Mouse (Mus musculus) NIH3T3 (cell line): ENCODE results near the gene Rpl19.

Experiments used
- DNase-seq: peaks from one replicate; pipeline ENCODE4 v3.0.0-alpha.2; 2012; ENCODE audit warnings: low read depth

The Rpl19 gene

DNA sequence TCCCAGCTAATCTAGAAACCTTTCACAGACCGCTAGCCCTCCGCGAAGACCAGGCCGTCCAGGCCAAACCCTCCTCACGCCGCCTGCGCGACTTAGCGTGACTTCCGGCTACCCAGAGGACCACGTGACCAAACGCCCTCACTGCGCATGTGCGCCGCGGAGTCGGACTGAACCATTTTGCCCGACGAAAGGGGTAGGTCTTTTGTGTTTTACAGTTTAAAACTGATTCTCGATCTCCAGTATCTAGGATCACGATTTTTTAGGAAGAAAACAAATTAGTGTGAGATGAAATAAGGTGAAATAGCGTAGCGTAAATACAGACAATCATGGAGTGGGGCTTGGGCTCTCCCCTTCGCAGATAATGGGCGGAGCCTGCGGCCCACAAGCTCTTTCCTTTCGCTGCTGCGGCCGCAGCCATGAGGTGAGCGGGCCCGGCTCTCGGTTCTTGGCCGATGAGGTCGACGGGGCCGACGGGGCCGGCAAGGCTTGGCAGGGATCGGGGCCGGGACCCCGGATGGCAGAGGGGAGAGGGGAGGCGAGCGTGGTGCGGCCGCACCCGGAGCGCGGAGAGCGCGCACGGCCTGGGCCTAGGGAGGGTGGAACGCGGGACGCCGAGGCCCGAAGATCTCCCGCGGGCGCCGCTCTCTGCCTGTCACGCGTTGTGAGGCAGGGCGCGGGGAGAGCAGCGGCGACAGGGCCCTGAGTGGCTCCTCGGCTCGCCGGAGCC is at the start of gene Rpl19:
TSS of gene Rpl19 (plus strand) at position 141 of the 727 bp plus-strand sequence.
- DNase-seq: peak; percentile 96

DNA sequence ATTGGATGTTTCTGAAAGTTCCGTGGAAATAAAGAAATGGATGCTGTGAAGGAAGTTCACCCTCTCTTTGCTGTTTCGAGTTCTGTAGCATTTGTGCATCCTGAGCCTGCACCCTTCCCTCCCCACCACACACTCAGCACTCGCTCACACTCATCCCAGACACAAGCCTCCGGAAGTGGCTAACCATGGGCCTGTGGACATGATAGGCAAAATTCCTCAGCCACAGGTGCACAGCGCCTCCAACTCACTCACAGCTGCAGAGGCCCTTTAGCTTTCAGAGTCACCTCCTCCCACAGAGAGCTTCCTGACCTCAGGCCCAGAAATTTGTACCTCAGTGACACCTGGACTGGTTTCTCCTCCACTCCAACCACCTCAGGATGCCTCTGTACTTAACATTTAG is 48.7 kb upstream of the Rpl19 start:
- DNase-seq: no peak

DNA sequence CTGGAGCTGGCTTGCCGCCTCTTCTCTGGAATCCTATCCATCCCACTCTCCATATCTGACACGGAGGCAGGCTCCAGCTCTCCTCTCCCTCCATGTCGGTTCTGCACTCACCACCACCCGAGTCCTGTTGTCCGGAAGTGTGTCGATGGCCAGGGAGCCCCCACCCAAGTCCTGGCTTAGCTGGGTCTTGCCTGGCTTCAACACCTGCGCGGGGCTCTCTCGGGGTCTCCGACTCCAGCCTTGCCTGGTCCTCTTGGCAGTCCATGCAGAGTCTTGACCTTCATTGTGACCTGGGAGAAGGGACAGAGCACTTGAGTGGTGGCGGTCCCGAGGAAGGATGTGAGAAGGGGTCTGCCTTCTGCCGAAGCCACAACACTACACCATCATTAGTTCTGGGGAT is 48.1 kb upstream of the Rpl19 start:
- no peak for DNase-seq

DNA sequence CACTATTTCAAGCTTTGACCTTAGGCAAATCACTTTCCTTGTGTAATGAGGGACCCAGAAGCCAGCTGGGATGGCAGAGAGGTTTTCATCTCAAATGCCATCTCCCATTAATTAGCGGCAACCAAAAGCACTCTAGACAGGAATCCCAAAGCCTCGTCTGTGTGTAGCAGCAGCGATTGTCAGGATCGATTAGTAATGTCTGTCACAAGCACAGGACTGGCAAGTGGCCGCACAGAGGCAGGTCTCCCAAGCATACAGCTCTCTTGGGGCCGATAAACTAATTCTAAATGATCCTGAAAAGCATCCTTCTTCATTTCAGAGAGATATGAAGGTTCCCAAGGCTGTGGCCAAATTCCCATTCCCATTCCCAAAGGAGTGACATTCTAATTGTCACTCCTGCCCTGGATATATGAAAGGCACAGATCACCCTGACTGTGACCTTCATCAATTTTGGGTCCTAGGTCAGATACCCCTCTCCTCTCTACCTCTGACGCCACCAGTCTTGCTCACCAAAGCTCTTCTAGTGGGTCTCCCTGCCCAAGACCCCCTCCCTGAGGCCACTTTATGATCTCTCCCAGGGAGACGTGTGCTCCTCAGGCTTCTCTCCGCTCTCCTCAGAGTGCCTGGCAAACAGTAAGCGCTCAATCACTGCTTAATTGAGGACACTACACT is 46.5 kb upstream of the Rpl19 start:
- DNase-seq: no peak

DNA sequence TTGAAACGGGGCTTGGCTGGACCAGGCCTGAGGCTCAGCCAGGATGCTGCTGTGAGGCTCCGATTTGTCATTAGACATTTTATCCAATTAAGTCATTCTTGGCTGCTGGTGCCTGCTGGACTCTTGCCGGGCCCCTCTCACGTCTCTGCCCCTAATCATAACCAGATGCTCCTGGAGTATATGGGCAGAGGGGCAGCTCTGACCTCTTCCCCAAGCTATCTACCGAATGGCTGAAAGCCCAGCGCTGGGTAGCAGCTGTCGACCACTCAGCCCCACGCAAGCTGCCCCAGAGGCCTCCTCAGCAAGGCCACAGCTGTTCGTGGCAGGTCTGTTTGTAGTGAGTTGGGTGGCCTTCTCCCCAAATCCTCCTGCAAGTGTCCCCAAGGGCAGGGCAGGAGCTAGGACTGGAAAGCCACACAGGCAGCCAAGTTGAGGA is 46.0 kb upstream of the Rpl19 start:
- peak; percentile 77 for DNase-seq

DNA sequence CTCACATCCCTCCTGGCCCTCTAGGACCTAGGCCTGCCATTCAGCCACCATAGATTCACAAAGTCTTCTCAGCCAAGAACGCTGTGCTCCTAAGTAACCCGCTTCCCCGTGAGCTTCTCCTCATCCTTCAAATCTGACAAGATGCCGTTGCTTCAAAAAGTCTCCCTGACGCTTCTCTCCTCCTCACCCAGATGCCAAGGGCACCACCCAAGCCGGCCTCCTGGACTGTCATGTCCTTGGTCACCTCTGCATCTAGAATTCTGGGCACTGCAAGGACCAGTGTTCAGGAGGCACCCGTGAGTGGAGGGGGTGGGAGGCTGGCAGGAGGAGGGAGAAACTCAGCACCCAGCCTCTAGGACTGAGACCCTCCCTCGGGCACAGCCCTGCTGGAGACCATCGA is 43.8 kb upstream of the Rpl19 start:
- no peak for DNase-seq

DNA sequence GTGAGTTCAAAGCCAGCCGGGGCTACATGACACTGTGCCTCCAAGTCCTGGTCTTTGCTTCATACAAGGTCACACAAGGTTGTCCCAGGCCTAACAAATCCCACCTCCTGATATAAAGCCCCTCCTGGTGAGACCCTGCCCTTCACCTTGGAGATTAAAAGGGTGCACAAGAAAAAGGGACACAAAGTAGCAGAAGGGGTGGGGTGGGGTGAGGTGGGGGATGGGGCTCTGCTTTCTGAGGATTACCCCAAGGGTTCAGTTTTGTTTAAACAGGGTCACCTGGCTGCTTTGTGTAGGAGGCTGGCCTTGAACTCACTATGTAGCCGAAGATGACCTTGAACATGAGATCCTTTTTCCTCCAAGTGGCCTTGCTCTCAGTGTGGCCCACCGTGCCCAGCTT is 43.0 kb upstream of the Rpl19 start:
- no peak for DNase-seq

DNA sequence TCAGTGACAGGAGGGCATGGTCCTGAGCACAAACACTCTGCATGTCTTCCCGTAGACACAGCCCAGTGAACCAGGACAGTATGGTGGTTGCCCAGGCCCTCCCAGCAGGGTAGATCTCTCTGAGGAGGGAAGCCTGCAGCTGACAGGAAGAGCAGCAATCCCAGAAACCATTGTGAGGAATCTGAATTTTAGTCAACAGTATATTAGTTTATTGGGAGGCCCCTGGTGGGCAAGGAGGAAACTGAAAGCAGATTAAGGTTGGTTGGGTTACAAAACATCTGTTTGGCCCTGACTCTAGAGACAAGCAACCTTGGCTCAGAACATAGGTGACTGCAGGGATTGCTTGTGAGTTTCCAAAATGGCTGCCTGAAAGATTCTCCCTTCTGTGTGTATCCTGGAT is 42.5 kb upstream of the Rpl19 start:
- peak; percentile 38 for DNase-seq

DNA sequence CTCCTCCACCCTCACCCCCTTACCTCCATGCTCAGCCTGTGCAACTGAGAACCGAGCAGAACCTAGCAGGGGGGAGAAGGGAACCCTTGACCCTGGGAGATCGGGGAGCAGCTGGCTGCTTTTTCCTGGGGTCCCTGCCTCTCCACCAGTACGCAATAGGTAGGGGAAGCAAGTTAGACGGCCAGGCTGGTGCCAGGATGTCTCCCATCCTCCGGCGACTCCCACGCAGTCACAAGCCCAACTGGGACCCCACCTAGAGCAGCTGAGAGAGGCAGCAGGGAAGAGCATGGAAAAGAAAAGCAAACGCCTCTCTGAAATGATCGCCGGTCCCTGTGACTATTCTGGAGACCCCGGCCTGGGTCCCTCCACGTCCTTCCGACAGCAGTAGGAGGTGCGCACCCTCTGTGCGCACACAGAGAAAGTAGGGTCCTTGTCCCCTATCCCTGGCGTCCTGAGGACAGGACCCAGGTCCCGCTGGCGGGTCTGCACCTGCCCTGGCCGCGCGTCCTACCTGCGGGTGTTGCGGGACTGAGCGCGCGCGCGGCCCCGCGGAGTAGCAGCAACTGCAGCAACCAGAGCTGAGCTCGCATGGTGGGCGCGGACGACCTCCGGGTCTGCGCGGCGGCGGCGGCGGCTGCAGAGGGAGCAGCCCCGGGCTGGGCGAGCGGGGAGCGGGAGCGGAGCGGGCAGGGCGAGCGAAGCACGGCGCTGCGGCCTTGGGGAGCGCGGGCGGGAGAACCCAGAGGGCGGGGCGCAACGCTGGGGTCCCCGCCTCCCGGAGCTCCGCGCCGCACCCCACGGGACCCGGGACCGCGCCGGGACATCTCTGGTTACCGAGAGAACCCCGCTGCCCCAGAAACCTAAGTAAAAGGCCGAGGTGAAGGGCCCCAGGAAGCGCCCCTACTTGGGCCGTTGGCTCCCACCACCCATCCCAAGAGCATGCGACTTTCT is 40.5 kb upstream of the Rpl19 start, which contains the start of gene Plxdc1:
TSS of gene Plxdc1 (minus strand) at position 718 of the 951 bp plus-strand sequence.
- no peak for DNase-seq

DNA sequence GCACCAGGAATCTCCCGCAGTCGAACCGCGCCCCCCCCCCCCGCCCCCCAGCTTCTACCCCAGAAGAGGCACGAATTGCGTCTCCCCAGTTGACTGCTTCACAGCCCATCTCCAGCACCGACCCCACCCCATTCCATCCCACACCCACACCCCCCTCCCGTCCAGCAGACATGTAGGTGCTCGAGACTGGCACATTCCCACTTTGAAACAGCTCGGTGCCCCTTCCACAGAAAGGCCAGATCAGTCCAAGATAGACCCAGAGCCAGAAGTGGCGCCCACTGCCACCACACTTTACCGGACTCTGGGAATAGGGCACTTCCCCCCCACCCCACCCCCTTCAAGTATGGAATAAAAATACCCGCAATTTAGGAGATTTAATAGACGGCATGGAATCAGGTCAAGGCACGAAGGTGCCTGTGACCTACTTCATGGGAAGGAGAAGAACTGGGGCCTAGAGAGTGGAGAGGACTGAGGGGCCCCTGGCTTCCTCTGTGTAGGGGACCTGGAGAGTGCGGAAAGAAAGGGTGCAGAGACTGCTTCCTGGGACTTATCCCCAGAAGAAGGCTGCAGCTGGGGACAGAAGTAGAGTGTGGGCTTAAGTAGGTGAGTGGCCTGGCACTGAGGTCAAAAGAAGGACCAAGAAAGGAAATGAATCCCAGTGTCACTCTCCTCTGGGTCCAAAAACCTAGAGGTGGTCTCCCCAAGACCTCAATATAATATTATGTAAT is 39.6 kb upstream of the Rpl19 start:
- DNase-seq: no peak

DNA sequence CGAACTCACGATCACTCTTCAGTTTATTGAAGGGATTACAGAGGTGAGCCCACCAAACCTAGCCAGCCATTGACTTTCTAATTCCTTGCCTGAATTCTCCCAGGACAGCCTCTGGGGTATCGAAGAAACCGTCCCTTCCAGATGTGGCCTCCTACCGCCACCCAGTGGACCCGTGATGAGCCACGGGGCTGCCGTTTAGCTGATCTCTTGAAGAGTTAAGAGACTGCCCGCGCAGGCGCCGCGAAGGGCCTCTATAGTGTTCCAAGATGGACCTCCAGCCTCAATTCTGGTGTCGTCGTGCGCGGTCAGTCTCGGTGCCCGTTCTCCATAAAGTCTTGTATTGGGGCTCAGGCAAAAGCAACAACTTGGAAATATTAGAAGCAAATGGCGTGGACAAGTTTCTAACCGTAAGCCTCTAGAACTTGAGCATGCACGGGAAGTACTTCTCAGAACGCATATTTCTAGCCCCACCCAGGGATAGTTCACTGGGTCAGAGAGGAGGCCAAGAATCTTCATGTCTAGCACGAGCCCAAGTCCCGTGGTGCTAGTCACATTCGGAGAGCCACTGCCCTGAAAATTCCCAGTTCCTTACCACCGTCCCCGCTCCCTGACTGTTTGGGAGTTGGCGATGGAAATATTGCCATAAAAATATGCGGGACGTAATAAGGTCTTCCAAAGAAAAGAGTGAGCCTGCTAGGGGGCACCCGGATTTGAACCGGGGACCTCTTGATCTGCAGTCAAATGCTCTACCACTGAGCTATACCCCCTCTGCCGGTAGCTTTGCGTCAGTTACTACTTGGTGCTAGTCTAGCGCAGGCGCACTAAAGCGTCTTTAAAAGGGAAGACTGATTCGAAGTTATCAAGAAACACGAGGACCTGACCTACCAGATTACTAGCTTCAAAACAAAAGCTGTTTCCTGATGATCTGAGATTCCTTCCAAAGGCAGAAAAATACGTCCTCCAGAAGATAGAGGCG is 38.7 kb upstream of the Rpl19 start:
- peak; percentile 98 for DNase-seq

DNA sequence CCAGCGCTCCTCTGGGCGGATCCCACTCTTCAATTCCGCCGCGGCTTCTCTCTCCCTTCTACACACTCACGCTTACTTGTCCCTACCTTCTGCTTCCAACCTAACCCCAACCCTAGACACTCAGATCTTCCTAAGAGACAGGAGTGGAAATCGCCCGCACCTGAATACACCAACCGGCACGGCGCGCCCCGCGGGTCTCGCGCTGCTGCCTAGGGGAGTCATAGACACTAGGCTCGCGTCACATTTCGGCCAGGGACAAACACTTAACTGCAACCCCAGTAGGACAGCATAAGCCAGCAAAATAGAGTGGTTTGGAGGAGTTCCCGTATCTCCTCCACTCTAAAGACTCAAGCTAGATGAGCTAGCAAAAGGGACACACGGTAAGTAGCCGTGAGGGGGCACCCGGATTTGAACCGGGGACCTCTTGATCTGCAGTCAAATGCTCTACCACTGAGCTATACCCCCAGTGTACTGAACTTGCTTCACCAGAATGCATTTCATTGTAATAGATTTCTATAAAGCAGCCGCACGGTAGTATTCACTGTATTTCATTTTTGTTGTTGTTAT is 37.9 kb upstream of the Rpl19 start:
- DNase-seq: peak; percentile 93

DNA sequence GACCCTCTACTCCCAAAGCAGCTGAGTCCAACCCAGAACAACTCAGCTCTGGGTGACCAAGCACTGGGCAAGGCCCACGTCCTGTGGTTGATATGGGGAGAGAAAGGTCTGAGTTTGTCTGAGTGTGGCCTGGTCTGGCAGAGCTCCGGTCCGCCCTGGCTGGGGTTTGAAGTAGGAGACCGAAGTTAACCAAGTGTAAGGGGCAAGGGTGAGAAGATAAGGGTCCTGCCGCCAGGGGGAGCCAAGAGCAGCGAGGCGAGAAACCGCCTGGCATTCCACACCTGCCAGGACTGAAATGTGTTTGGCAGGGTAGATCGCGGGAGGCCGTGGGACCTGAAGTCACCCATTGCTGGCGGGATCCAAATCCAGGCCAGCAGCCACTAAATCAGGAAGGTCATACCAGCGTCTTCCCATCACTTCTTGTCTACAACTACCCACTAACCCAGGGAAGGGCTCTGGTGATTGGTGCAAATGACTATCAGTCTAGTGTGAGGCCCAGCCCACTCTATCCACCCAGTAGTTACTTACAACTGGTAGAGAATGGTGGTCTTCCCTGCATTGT is 31.9 kb upstream of the Rpl19 start:
- DNase-seq: peak; percentile 65

DNA sequence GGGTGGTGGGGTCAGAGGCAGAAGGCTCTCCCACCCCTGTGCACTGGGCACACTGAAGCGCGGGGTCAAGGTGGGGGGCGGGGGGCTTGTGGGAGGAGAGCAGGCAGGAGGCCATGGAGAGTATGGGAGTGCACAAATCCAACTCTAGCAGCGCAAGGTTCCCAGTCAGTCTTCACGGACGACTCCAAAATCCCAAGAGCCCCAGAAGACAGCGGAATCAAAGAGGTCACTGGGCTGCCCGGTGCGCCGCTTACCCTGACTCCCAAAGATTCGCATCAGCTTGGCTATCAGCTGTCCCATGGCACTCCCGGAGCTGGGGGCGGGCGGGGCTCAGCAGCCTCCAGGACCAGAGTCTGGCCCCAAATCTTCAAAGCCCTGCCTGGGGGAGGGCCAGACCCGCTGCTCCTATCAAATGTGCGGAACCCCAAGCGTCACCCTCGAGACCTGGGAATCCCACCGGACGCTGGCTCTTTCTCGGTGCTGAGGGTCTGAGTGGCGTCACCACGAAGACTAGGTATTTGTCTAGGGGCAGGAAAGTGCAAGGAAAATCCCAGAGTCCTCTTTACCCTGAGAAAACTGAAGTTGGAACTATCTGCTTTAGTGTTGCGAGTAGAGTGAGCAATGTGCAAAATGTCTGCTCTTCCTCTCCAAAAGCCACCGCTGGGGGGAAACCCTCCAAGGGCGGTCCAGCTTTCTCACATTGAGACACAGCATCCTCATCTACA is 30.8 kb upstream of the Rpl19 start, which contains the start of gene Arl5c:
TSS of gene Arl5c (minus strand) at position 618 of the 725 bp plus-strand sequence.
- DNase-seq: no peak

DNA sequence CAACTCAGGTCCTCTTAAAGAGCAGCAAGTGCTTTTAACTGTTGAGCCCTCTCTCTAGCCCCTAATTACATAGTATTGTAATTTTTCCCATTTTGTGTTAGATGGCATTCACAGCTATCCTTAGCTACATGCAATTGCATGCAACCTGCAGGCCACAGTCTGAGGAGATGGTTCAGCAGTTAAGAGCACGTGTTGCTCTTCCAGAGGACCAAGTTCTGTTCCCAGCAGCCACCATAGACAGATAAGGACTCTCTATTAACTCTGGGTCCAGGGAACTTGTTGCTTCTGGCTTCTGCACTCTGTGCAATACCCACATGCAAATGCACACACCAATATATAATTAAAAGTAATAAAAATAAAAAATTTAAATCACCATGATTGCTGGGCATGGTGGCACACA is 29.8 kb upstream of the Rpl19 start:
- no peak for DNase-seq

DNA sequence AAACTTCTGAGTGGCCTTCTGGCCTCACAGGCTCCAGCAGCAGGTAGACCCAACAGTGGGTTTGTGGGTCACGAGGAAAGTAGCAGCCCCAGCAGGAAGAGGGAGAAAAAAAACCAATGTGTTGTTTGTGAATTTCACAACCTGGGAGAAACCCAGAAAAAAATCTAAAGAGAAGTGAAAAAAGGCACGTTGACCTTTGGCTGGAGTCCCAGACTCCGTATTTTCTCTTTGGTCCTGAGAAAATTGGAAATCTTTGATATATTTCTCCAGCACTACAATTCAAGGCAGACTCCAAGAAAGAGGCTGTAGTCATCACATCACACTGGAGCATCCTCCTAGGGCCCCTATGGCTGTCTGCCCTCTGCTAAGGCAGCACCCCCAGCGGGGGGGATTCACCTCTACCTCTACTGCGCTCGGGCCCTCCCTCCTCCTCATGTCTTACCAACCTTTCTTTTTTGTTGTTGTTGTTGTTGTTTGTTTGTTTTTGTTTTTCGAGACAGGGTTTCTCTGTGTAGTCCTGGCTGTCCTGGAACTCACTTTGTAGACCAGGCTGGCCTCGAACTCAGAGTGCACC is 29.0 kb upstream of the Rpl19 start:
- DNase-seq: peak; percentile 41

DNA sequence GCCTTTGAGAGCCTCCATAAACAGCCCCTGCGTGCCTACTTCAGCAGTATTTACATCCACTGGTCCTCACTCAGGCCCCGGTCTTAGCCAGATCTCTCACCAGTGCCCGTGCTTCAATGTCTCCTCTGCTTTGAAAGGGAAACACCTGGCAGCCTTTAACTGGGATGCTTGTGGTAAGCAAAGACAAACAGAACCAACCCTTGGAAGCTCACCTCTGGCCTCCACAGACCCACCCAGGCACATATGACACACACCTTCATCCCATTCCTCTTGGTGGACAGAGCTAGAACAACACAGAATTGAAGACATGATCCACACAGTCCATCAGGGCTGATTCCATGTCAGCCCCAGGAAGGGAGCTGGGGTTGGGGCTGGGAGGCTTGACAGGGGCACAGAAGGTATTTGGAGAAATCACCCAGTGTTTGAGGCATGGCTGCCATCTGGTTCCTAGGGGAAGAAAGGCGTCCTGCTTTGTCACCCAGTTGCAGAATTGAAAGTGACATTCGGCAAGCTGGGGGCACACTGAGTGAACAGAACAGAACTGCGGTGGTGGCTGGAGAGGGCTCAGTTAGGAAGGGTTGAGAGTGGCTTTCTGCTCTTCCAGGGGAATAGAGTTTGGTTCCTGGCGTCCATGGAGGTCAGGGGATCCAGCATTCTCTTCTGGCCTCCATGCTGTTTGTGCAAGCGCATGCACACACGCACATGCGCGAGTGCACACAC is 28.3 kb upstream of the Rpl19 start:
- no peak for DNase-seq
